Mouse (Mus musculus) erythroblast, embryonic 14.5 days (primary cell): ENCODE measurements around the gene Cep68. TPM values are rescaled to one million over a fixed set of nuclear protein-coding genes. Genes with fewer than 3 reads are reported as not detected.

ENCODE experiments used
- H3K27me3 ChIP-seq: 2 replicates; pipeline ENCODE4 v1.6.1; 2012; ENCODE audit warnings: inconsistent platforms; ENCODE audit not compliant: control insufficient read depth
- H3K36me3 ChIP-seq: 2 replicates; pipeline ENCODE4 v1.6.1; 2012; ENCODE audit warnings: mild to moderate bottlenecking, inconsistent platforms; ENCODE audit not compliant: control insufficient read depth
- H3K4me1 ChIP-seq: 2 replicates; pipeline ENCODE4 v1.6.1; 2012; ENCODE audit warnings: inconsistent platforms; ENCODE audit not compliant: control insufficient read depth
- H3K4me3 ChIP-seq: replicated peaks from 2 replicates; pipeline ENCODE3; 2012; ENCODE audit warnings: moderate library complexity, mild to moderate bottlenecking, inconsistent platforms
- H3K9me3 ChIP-seq: 2 replicates; pipeline ENCODE4 v1.6.1; 2012; ENCODE audit warnings: low read length, inconsistent platforms, mixed read lengths; ENCODE audit not compliant: control insufficient read depth
- GATA1 ChIP-seq: IDR thresholded peaks from 2 replicates; pipeline ENCODE4 v1.6.1; 2012; ENCODE audit warnings: low read length, inconsistent platforms, mixed read lengths
- TAL1 ChIP-seq: IDR thresholded peaks from 3 replicates; pipeline ENCODE4 v1.6.1; 2012; ENCODE audit warnings: low read length, inconsistent platforms, mixed read lengths
- polyA plus RNA-seq: library from polyadenylated mRNA; stranded (reverse); fragments of >175 nt; gene quantifications from 2 replicates; pipeline ENCODE4 v1.2.3, GENCODE M21; 2012

Gene Cep68
- polyA plus RNA-seq, 1 experiment: 0.19 TPM

GRCm38 (mm10) chr11:20243214-20243913 lies 5.9 kb downstream of the Cep68 start:
- no peak for TF ChIP-seq GATA1
- peaks cover 56% of the 10 kb centered on the region for H3K36me3 ChIP-seq

DNA sequence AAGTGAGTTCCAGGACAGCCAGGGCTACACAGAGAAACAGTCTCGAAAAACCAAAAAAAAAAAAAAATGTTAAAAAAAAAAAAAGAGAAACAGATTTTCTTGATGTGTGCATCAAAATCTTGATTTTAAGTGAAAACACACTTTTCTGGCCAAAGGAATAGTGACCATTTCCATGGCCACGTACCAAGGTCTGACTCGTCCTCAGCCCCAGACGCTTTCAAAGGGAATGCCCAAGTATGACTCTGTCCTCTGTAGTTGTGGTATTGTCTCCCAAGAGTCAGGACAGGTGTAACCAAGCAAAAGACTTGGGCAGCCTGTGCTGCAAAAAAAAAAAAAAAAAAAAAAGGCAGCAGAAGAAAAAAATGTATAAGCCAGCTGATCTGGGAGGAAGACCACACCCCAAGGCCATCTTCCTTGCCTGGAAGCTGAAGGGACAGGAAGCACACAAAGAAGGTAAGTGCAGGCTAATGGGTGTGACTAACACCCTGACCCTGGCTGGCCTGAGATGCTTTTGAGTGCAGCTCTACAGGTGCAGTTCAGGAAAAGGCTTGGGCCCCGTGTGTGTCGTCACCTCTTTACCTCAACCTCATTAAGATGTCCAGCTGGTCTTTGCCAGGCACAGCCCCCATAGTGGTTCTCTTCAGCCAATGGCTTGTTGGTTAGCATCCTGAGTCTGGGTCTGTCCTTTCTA lies 6.7 kb downstream of the Cep68 start:
- TF ChIP-seq GATA1: no peak
- no peak for TF ChIP-seq TAL1
- H3K9me3 ChIP-seq: no peaks in the 10 kb centered on the region
- peaks cover 37% of the 10 kb centered on the region for H3K4me1 ChIP-seq
- H3K4me3 ChIP-seq: no peak overlapping the region
- no peaks in the 10 kb centered on the region for H3K27me3 ChIP-seq
- H3K36me3 ChIP-seq: peaks cover 63% of the 10 kb centered on the region

More at GRCm38 (mm10) chr11:20243214-20243913, 5.9 kb downstream of the Cep68 start:
- no peaks in the 10 kb centered on the region for H3K27me3 ChIP-seq
- H3K4me3 ChIP-seq: no peak overlapping the region
- H3K9me3 ChIP-seq: no peaks in the 10 kb centered on the region
- peaks cover 39% of the 10 kb centered on the region for H3K4me1 ChIP-seq

- H3K9me3 ChIP-seq: no peaks in the 10 kb centered on the region
- H3K4me3 ChIP-seq: no peak overlapping the region
- no peak for TF ChIP-seq GATA1
- no peak for TF ChIP-seq TAL1
- H3K27me3 ChIP-seq: no peaks in the 10 kb centered on the region
- peaks cover 75% of the 10 kb centered on the region for H3K36me3 ChIP-seq
- peaks cover 29% of the 10 kb centered on the region for H3K4me1 ChIP-seq
Observed at GRCm38 (mm10) chr11:20241311-20241710, 7.9 kb downstream of the Cep68 start.

DNA sequence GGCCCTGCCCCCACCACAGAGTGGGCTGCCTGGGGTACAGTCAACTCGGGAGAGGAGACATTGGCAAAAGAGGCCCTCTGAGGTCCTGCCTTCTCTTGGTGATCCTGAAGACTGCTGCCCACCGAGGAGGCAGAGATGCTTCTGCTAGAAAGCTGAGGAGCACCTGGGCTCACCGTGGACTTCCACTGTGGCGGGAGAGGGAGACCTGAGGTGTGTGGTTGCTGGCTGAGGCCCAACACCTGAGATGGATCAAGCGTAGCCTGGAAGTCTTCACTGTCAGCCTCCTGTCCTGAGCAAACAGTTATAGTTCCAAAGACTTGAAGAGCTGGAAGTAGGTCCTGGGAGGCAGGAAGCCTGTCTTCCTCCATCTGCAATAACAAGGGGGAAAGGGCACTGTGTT lies 8.9 kb downstream of the Cep68 start:
- H3K4me3 ChIP-seq: no peak overlapping the region
- no peaks in the 10 kb centered on the region for H3K9me3 ChIP-seq
- H3K27me3 ChIP-seq: no peaks in the 10 kb centered on the region
- H3K4me1 ChIP-seq: peaks cover 24% of the 10 kb centered on the region
- H3K36me3 ChIP-seq: peaks cover 82% of the 10 kb centered on the region
- TF ChIP-seq GATA1: no peak
- TF ChIP-seq TAL1: no peak

GRCm38 (mm10) chr11:20239279-20239861 lies 9.9 kb downstream of the Cep68 start:
- H3K4me3 ChIP-seq: no peak overlapping the region
- no peaks in the 10 kb centered on the region for H3K9me3 ChIP-seq
- TF ChIP-seq GATA1: no peak
- TF ChIP-seq TAL1: no peak
- H3K36me3 ChIP-seq: peaks cover 84% of the 10 kb centered on the region
- H3K27me3 ChIP-seq: no peaks in the 10 kb centered on the region
- H3K4me1 ChIP-seq: peaks cover 18% of the 10 kb centered on the region

- TF ChIP-seq GATA1 (no peak), TAL1 (no peak)
- Histone ChIP-seq H3K4me1 (peaks cover 4% of the 10 kb centered on the region; the same call in 1 of the 2 replicates), H3K27me3 (no peaks in the 10 kb centered on the region), H3K4me3 (no peak overlapping the region), H3K36me3 (peaks cover 89% of the 10 kb centered on the region), H3K9me3 (no peaks in the 10 kb centered on the region)
Observed at GRCm38 (mm10) chr11:20237976-20238375, 11.3 kb downstream of the Cep68 start.

DNA sequence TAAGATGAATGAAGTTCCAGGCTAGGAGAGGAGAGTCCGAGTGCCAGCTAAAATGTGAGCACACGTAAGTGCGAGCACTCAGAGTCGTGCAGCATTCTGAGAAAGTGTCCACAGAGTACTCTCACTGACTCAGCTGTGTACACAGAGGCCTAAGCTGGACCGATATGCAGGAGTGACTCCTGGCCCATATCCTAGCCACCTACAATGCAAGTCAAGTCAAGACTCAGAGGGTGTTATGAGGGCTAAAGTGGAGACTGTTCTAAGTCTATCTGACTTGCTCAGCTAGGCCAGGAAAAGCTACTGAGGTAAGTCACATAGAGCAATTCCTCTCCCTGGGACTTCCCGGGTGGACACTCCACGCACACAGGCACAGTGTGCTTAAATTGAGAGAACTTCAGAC lies 12.2 kb downstream of the Cep68 start:
- Histone ChIP-seq H3K4me1 (no peaks in the 10 kb centered on the region), H3K9me3 (no peaks in the 10 kb centered on the region), H3K4me3 (no peak overlapping the region), H3K36me3 (peaks cover 94% of the 10 kb centered on the region), H3K27me3 (no peaks in the 10 kb centered on the region)
- TF ChIP-seq GATA1 (no peak), TAL1 (no peak)

DNA sequence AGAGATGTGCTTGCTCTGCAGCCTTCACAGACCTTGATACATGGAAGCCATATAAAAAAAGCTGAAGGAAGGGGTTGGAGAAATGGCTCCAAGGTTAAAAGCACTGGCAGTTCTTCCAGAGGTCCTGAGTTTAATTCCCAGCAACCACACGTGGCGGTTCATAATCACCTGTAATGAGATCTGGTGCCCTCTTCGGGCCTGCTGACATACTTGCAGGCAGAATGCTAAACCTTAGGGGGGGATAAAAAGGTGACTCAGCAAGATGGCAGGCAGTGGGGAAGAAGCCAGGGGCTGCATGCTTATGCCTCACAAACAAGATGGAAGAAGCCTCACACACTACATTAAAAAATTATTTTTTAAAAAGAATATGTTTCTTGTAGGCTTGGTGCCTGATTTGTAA lies 15.0 kb downstream of the Cep68 start:
- H3K9me3 ChIP-seq: no peaks in the 10 kb centered on the region
- no peaks in the 10 kb centered on the region for H3K27me3 ChIP-seq
- no peak overlapping the region for H3K4me3 ChIP-seq
- TF ChIP-seq GATA1 (no peak), TAL1 (no peak)
- H3K4me1 ChIP-seq: peaks cover 16% of the 10 kb centered on the region
- peaks cover 95% of the 10 kb centered on the region for H3K36me3 ChIP-seq

GRCm38 (mm10) chr11:20232016-20232755 lies 17.0 kb downstream of the Cep68 start:
- TF ChIP-seq TAL1 (no peak), GATA1 (no peak)
- Histone ChIP-seq H3K9me3 (no peaks in the 10 kb centered on the region), H3K4me3 (no peak overlapping the region), H3K4me1 (peaks cover 16% of the 10 kb centered on the region), H3K36me3 (peaks cover 96% of the 10 kb centered on the region), H3K27me3 (no peaks in the 10 kb centered on the region)
